Mouse (Mus musculus): ENCODE data around the gene Robo3.

The Robo3 gene

GRCm38 (mm10) chr9:37368081-37368830, 64.8 kb downstream of the Robo3 start:
- DNase-seq (ENCODE audit: low read depth): no peak

DNA sequence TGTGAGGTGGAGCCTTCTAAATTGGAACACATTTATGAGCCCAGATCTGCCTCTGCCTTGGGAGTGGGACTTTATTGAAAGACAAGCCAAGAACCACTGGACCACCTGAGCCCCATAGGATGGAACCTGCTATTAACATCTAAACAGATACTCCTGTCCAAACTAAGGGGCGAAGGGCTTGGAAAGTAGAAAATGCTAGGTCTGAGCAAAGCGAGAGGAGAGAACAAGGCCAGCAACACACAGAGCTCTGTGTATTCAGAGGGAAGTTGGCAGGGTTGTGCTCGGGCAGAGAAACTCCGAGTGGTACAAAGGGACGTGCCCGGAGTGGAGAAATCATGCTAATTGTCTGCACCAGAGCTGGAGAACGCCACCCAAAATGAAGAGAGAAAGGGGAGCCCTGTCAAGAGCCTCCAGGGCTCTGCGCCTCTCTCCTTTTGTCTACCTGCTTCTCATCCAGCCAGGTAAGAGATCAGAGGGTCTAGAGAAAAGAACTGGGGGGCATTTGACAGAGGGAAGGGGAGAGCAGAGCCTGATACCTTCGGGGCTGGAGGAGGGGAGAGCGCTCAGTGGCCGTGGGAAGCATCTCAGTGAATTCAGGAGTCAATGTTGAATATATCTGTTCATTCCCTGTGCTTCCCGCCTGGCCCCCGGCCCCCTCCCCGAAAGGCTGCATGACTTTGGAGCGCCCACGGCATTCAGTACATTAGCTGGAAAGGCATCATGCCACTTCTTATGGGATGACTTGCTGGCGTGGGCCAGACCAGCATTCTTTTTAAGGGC, 65.6 kb downstream of the Robo3 start, which contains the start of gene Hepacam:
Gene Hepacam, plus strand, starts transcription at position 51 of the 780 bp plus-strand sequence.
- no peak for DNase-seq (ENCODE audit: low read depth)

DNA sequence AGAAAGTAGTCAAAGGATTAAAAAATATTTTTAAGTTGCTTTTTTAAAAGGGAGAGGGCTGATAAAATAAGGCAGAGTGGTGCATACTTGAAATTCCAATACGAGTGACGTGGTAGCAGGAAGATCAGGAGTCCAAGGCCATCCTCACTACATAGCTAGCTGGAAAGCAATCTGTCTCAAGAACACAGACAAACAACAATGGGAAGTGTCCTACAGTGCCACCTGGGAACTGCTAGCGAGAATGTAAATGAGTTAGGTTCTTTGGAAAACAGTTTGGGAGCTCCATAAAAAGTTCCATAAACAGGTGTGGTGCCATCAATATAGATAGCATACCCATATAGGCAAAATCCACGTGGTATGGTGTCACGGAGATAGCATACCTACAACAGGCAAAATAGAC, 67.3 kb downstream of the Robo3 start:
- no peak for DNase-seq (ENCODE audit: low read depth)
